Mouse (Mus musculus) lung, postnatal 0 days (tissue): ENCODE measurements around the gene Fzd7.

Experiments
- CTCF ChIP-seq: IDR thresholded peaks from 2 replicates; pipeline ENCODE4 v1.5.1; 2016; ENCODE audit warnings: antibody characterized with exemption, mild to moderate bottlenecking
- EP300 ChIP-seq: IDR thresholded peaks from 2 replicates; pipeline ENCODE4 v1.6.1; 2016; ENCODE audit warnings: antibody characterized with exemption, mild to moderate bottlenecking, control low read depth

GRCm38 (mm10) chr1:59465640-59466008, 16.6 kb upstream of the Fzd7 start:
- TF ChIP-seq CTCF (no peak), EP300 (no peak)
